Mouse (Mus musculus) liver, embryonic 16.5 days (tissue): Measurements from ENCODE around the gene Eif1. TPM values are rescaled to one million over a fixed set of nuclear protein-coding genes. Genes with fewer than 3 reads are reported as not detected.

ENCODE experiments used
- ATAC-seq: fragments of 200-750 bp; cut with Nextera tagmentation; 2 replicates; pipeline ENCODE4 v1.8.0; 2017; ENCODE audit warnings: low read depth, mild to moderate bottlenecking, moderate number of reproducible peaks, moderate library complexity
- H3K27ac ChIP-seq: fragments of 300-500 bp; sonication (generic); 2 replicates; pipeline ENCODE4 v1.5.1; 2014; ENCODE audit warnings: mild to moderate bottlenecking, low read length
- H3K27me3 ChIP-seq: fragments of 300-500 bp; sonication (generic); 2 replicates; pipeline ENCODE4 v1.6.1; 2014; ENCODE audit warnings: low read depth, low read length, mixed read lengths; ENCODE audit not compliant: control insufficient read depth, insufficient read depth
- H3K36me3 ChIP-seq: fragments of 300-500 bp; sonication (generic); 2 replicates; pipeline ENCODE4 v1.6.1; 2014; ENCODE audit warnings: mild to moderate bottlenecking; ENCODE audit not compliant: control insufficient read depth, insufficient read depth
- H3K4me1 ChIP-seq: fragments of 300-500 bp; sonication (generic); 2 replicates; pipeline ENCODE4 v1.6.1; 2014; ENCODE audit warnings: low read depth, low read length, mixed read lengths; ENCODE audit not compliant: control insufficient read depth
- H3K4me2 ChIP-seq: fragments of 300-500 bp; sonication (generic); 2 replicates; pipeline ENCODE4 v1.6.1; 2014; ENCODE audit warnings: low read depth, low read length, mixed read lengths
- H3K4me3 ChIP-seq: fragments of 300-500 bp; sonication (generic); 2 replicates; pipeline ENCODE4 v1.5.1; 2014; ENCODE audit warnings: low read depth, mild to moderate bottlenecking, low read length
- H3K9ac ChIP-seq: fragments of 300-500 bp; sonication (generic); 2 replicates; pipeline ENCODE4 v1.6.1; 2014; ENCODE audit warnings: low read depth, low read length
- H3K9me3 ChIP-seq: fragments of 300-500 bp; sonication (generic); replicated peaks from 2 replicates; pipeline ENCODE4 v1.6.1; 2016; ENCODE audit warnings: low read length; ENCODE audit not compliant: control insufficient read depth
- WGBS: fragments of 180-500 bp; shearing (Covaris S2); extraction: QIAGEN DNeasy Blood & Tissue Kit; methylation state at CpG from one replicate; pipeline ENCODE4 v1.1.7; 2014; ENCODE audit not compliant: insufficient replicate concordance; 5-methylcytosine and 5-hydroxymethylcytosine counted together
- polyA plus RNA-seq: library from polyadenylated mRNA; unstranded; fragments of >200 nt; fragmentation: Nextera tagmentation; extraction: Ambion mirVana; gene quantifications from 2 replicates; pipeline ENCODE4 v1.2.1, GENCODE M21; 2015

Gene Eif1
- polyA plus RNA-seq, 1 experiment from 2014 or later, result 1,629 TPM

DNA sequence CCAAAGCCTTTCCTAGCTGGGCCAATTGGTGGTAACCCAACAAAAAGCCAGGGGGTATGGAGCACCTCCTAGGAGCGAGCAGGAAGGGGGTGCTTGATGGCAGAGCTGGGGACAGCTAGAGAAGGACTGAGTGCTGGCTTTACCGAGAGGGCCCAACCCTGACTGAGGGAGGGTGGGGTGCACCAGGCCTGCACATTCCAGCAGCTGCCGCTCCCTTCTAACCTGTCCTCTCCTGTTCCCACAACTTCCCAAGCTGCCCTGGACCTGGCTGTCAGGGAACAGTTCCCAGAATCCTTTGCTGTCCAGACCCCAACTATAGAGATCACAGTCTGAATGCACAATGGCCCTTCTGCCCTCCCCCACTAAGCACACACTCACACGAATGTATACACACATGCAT lies 34.7 kb upstream of the Eif1 start:
- Histone ChIP-seq H3K27me3 (no peaks in the 10 kb centered on the region), H3K9me3 (no peaks in the 10 kb centered on the region), H3K4me1 (no peaks in the 10 kb centered on the region), H3K36me3 (no peaks in the 10 kb centered on the region), H3K9ac (no peak overlapping the region), H3K27ac (no peak overlapping the region), H3K4me3 (no peak overlapping the region), H3K4me2 (no peak overlapping the region)
- no peak for ATAC-seq
- 58% methylated on average over 4 of the region's 4 CpGs for WGBS

DNA sequence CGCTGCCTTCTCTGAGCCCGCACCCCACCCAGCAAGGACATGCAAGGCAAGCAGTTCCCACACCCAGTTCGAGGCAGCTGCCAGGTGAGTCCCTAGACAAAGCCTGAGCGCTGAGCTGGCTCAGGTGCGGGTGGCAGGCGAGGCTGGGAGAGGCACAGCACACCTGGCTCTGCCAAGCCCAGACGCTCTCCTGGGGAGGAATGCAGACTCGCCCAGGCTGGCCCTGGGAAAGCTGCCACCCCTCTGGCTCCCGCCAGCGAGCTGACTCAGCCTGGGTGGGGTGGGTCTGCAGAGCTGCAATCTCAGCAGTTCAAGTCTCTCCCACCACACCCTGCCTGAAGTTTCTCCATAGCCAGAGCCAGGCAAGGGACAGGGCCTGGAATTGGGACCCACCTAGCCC lies 32.7 kb upstream of the Eif1 start:
- no peaks in the 10 kb centered on the region for H3K27me3 ChIP-seq
- H3K4me3 ChIP-seq, result no peak overlapping the region
- H3K4me1 ChIP-seq, result no peaks in the 10 kb centered on the region
- H3K36me3 ChIP-seq, result no peaks in the 10 kb centered on the region
- no peak for ATAC-seq
- WGBS, result 48% methylated on average over 10 of the region's 10 CpGs
- no peaks in the 10 kb centered on the region for H3K9me3 ChIP-seq
- no peak overlapping the region for H3K4me2 ChIP-seq
- no peak overlapping the region for H3K27ac ChIP-seq
- H3K9ac ChIP-seq, result no peak overlapping the region

DNA sequence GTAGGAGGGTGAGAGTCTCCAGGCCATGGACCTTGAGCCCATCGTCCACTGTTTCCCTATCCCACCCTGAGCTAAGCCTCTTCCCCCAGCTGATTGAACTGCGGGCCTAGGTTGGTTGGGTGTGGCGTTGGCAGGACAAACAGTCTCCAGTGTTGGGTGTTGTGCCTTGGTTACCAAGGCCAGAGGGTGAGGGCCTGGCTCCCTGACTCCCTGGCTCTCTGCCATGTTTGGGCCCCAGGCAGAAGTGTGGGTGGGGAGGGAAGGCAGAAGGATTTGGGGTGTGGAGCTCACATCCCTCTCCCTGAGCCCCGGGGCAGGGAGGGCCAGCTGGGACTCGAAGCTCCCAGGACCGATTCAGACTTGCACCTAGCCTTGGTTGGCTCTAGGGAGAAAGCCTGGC lies 30.7 kb upstream of the Eif1 start:
- Histone ChIP-seq H3K4me2 (no peak overlapping the region), H3K4me1 (no peaks in the 10 kb centered on the region), H3K36me3 (no peaks in the 10 kb centered on the region), H3K4me3 (no peak overlapping the region), H3K27ac (no peak overlapping the region), H3K9ac (no peak overlapping the region), H3K9me3 (no peaks in the 10 kb centered on the region), H3K27me3 (no peaks in the 10 kb centered on the region; the same call in 1 of the 2 replicates)
- WGBS, result 67% methylated on average over 6 of the region's 6 CpGs
- ATAC-seq, result no peak

DNA sequence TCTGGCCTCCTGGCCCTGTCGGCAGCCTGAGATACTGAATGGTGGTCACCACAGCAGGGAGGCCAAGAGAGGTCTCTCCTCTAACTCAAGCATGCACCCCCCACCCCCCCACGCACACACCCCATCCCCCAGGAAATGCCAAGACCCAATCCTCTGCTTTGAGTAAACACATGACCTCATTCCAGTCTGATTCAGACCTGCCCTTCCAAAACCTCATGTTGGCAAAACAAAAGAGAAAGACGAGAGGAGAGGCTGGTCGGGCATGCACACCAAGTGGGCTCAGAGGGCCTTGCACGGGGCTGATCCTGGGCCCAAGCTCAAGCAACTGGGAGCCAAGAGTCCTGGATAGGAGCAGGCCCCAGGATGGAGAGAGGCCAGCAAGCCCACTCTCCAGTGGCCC lies 29.4 kb upstream of the Eif1 start:
- Histone ChIP-seq H3K4me1 (no peaks in the 10 kb centered on the region), H3K9me3 (no peaks in the 10 kb centered on the region), H3K9ac (no peak overlapping the region), H3K4me3 (no peak overlapping the region), H3K27ac (no peak overlapping the region), H3K36me3 (no peaks in the 10 kb centered on the region), H3K4me2 (no peak overlapping the region), H3K27me3 (no peaks in the 10 kb centered on the region; the same call in 1 of the 2 replicates)
- 52% methylated on average over 5 of the region's 5 CpGs for WGBS
- no peak for ATAC-seq

DNA sequence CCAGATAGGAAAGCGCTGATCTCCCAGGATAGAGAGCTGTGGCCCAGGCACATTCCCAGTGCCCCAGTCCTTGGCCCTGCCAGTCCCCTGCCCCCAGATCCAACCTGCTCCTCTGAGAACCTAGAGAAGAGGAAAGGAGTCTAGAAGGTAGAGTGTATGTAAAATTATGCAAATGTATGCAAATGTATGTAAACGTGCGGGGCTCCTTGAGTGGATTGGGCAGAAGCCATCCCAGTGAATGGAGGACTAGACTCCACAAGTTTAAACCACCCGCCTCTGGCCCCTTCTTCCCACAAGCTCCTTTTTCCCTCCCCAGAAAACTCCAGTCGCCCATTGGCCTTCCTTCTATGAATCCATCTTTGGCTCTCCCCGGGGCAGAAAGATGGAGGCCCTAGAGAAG lies 26.8 kb upstream of the Eif1 start:
- Histone ChIP-seq H3K27me3 (peaks cover 3% of the 10 kb centered on the region; the same call in 1 of the 2 replicates), H3K4me2 (no peak overlapping the region), H3K4me1 (no peaks in the 10 kb centered on the region), H3K36me3 (no peaks in the 10 kb centered on the region), H3K9me3 (no peaks in the 10 kb centered on the region), H3K27ac (no peak overlapping the region), H3K4me3 (no peak overlapping the region), H3K9ac (no peak overlapping the region)
- 51% methylated on average over 6 of the region's 6 CpGs for WGBS
- ATAC-seq, result no peak

DNA sequence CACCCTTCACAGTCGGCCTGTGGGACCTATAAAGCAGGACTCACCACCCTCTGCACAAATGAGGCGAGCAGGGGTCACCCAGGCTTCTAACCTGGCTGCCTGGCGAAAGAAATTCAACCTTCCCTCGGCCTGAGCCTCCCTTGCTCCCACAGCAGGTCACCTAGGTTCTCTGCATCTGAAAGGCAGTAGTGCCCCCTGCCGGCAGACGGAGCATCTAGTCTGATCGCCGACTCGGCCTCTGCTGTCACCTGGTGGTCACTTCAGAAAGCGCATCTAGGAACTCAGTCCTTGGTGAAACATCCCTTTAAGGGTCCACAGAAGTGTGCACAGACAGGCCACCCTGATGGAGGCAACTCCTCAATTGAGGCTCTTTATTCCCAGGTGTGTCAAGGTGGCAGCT lies 24.4 kb upstream of the Eif1 start:
- Histone ChIP-seq H3K27me3 (peaks cover 3% of the 10 kb centered on the region; the same call in 1 of the 2 replicates), H3K4me2 (no peak overlapping the region), H3K9me3 (no peaks in the 10 kb centered on the region), H3K27ac (no peak overlapping the region), H3K4me1 (no peaks in the 10 kb centered on the region), H3K4me3 (no peak overlapping the region), H3K9ac (no peak overlapping the region), H3K36me3 (no peaks in the 10 kb centered on the region)
- 5% methylated on average over 10 of the region's 10 CpGs for WGBS
- no peak for ATAC-seq

DNA sequence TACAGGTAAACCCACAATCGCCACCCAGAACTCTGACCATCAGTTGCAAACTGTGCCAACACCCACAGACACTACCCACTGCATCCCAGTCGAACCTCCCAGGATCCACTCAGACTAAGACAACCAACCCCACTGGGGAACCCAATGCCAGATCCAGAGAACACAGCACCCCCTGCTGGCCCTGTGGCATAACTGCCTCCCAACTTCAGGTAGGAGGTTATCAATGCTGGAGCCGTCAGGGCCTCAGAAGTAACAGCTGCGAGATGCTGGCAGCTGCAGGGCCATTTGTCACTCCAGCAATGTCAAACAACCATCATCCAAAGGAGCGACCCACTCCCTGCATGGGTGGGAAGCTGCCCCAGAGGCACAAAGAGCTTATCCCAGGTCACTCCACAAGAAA lies 21.9 kb upstream of the Eif1 start:
- Histone ChIP-seq H3K4me2 (peak overlapping the region; percentile 2; the same call in 1 of the 2 replicates), H3K9ac (no peak overlapping the region), H3K4me3 (no peak overlapping the region), H3K4me1 (no peaks in the 10 kb centered on the region), H3K27ac (no peak overlapping the region), H3K27me3 (peaks cover 3% of the 10 kb centered on the region; the same call in 1 of the 2 replicates), H3K9me3 (no peaks in the 10 kb centered on the region), H3K36me3 (no peaks in the 10 kb centered on the region)
- 28% methylated on average over 5 of the region's 5 CpGs for WGBS
- no peak for ATAC-seq

DNA sequence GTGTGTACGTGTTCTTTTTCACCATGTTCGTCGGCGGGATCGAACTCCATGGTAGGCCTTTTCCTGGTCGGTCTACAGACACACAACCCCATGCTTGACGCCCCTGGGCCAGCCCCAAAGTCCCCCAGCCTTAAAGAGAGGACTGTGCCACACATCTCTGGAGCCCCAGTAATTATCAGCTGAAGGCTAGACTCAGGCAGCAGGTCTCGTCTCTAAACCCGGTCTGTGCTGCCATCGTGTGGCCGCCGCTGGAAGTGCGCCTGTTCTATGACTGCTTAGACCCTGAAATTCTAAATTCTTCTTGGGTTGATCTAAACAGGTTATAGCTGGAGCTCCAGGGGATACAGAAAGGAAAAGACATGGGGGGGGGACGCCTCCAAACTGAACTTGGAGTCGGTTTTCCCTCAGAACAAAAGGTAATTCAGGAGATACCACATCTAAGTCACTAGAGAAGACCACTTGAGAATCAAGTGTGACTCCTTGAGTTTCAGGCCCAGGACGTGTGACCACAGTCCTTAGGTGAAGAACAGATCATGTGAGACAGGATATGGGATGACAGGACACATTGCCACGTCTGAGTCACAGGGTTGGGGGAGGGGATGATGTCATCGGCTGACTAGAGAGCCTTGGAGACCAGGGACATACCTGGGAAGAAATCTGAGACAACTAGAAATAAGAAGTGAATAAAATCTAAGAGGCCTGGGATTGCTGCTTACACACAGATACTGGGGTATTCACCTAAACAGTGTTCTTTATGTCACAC lies 21.2 kb upstream of the Eif1 start:
- Histone ChIP-seq H3K27me3 (peaks cover 3% of the 10 kb centered on the region; the same call in 1 of the 2 replicates), H3K4me1 (no peaks in the 10 kb centered on the region), H3K4me2 (peak overlapping the region; percentile 2; the same call in 1 of the 2 replicates), H3K36me3 (no peaks in the 10 kb centered on the region), H3K4me3 (no peak overlapping the region), H3K27ac (no peak overlapping the region), H3K9ac (no peak overlapping the region), H3K9me3 (no peaks in the 10 kb centered on the region)
- WGBS, result 20% methylated on average over 18 of the region's 18 CpGs
- peak; percentile 37; the same call in 1 of the 2 replicates for ATAC-seq

DNA sequence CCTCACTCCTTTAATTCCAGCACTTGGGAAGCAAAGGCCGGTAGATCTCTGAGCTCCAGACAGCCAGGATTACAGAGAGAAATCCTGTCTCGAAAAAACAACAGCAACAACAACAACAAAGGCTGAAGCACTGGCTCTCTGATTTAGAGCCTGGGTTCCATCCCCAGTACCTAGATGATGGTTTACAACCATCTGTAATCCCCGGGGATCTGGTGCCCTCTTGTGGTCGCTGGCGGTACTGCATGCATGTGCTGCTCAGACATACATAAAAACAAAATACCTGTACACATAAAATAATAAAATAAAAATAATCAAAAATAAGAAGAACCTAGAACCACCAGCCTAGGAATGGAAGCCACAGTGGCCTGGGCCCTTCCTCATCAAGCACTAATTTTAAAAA lies 19.4 kb upstream of the Eif1 start:
- no peaks in the 10 kb centered on the region for H3K9me3 ChIP-seq
- H3K4me3 ChIP-seq, result no peak overlapping the region
- H3K9ac ChIP-seq, result no peak overlapping the region
- no peak overlapping the region for H3K4me2 ChIP-seq
- H3K36me3 ChIP-seq, result no peaks in the 10 kb centered on the region
- ATAC-seq, result no peak
- H3K27ac ChIP-seq, result no peak overlapping the region
- H3K27me3 ChIP-seq, result peaks cover 3% of the 10 kb centered on the region; the same call in 1 of the 2 replicates
- WGBS, result 8% methylated on average over 5 of the region's 5 CpGs
- no peaks in the 10 kb centered on the region for H3K4me1 ChIP-seq
